Comparison of ENCODE assay signal across 10 mouse cellular contexts in genomic region chr5:122146609-122147008, GRCm38 (mm10). TPM values are rescaled to one million over a fixed set of nuclear protein-coding genes. Genes with fewer than 3 reads are reported as not detected.
DNase-seq lines count a peak whose midpoint lies in the region; ATAC-seq and TF ChIP-seq lines count a peak whose summit lies in the region.
"Had no signal": no experiment of that assay in that cellular context is flagged by ENCODE, and none has a peak within 500 bp of the region (broad histone marks: within the 10 kb centered on the region; RNA-seq: fewer than 3 reads in every experiment).

No protein-coding gene starts in this region.

- no peaks in the 10 kb centered on the region for H3K27me3 ChIP-seq in forebrain, embryonic 12.5 days
- no peaks in the 10 kb centered on the region for H3K27me3 ChIP-seq in forebrain, embryonic 11.5 days (ENCODE audit: control insufficient read depth, insufficient read depth, low read length)
- no peaks in the 10 kb centered on the region for H3K27me3 ChIP-seq in lung, postnatal 0 days (replicated peaks; ENCODE audit: insufficient read depth, low read length)
- no peaks in the 10 kb centered on the region for H3K27me3 ChIP-seq in limb, embryonic 10.5 days (ENCODE audit: low read depth, poor library complexity, severe bottlenecking)
- H3K27me3 ChIP-seq in stomach, embryonic 15.5 days (replicated peaks) = no peaks in the 10 kb centered on the region

- H3K9ac ChIP-seq in forebrain, embryonic 12.5 days = no peak overlapping the region
- H3K9ac ChIP-seq in forebrain, embryonic 11.5 days (ENCODE audit: low read length) = no peak overlapping the region
- H3K9ac ChIP-seq in lung, postnatal 0 days (replicated peaks; ENCODE audit: low read depth) = no peak overlapping the region
- no peak overlapping the region for H3K9ac ChIP-seq in stomach, embryonic 15.5 days

- H3K4me1 ChIP-seq in forebrain, embryonic 12.5 days = no peaks in the 10 kb centered on the region
- H3K4me1 ChIP-seq in forebrain, embryonic 11.5 days (replicated peaks; ENCODE audit: control insufficient read depth, insufficient read depth, low read length) = no peaks in the 10 kb centered on the region
- peaks cover 4% of the 10 kb centered on the region; the same call in 1 of the 2 replicates for H3K4me1 ChIP-seq in lung, postnatal 0 days (ENCODE audit: insufficient read depth, low read depth, low read length)
- peaks cover 29% of the 10 kb centered on the region for H3K4me1 ChIP-seq in limb, embryonic 10.5 days
- H3K4me1 ChIP-seq in stomach, embryonic 15.5 days = peaks cover 12% of the 10 kb centered on the region

- no peaks in the 10 kb centered on the region for H3K36me3 ChIP-seq in forebrain, embryonic 12.5 days (replicated peaks)
- no peaks in the 10 kb centered on the region for H3K36me3 ChIP-seq in forebrain, embryonic 11.5 days (ENCODE audit: control insufficient read depth, insufficient read depth, low read length)
- H3K36me3 ChIP-seq in lung, postnatal 0 days (ENCODE audit: insufficient read depth, low read length) = no peaks in the 10 kb centered on the region
- no peaks in the 10 kb centered on the region for H3K36me3 ChIP-seq in limb, embryonic 10.5 days
- no peaks in the 10 kb centered on the region for H3K36me3 ChIP-seq in stomach, embryonic 15.5 days

- H3K27ac ChIP-seq in forebrain, embryonic 12.5 days = 0 out of 2 replicates have a peak overlapping the region, but pooled peaks have one; percentile 42
- H3K27ac ChIP-seq in forebrain, embryonic 11.5 days (ENCODE audit: low read depth, low read length) = no peak overlapping the region
- H3K27ac ChIP-seq in lung, postnatal 0 days (ENCODE audit: low read length) = peak overlapping the region; percentile 94
- H3K27ac ChIP-seq in limb, embryonic 10.5 days = peak overlapping the region; percentile 87
- H3K27ac ChIP-seq in stomach, embryonic 15.5 days = peak overlapping the region; percentile 90

- DNase-seq in forebrain, embryonic 11.5 days (ENCODE audit: low spot score) = no peak
- DNase-seq in lung, postnatal 0 days (ENCODE audit: low spot score) = no peak
- DNase-seq in lung, postnatal 14 days = no peak
- no peak for DNase-seq in limb, embryonic 10.5 days (ENCODE audit: low spot score)
- DNase-seq in frontal cortex, adult 2 months (ENCODE audit: extremely low spot score in 1 of 2, low spot score in 1 of 2) = no peak
- no peak for DNase-seq in adrenal gland, postnatal 10 days
- DNase-seq: adrenal gland, adult 8-10 months; right cerebral cortex, postnatal 14 days had no signal

- no peak for TF ChIP-seq CTCF in lung, postnatal 0 days (IDR thresholded peaks at IDR 0.05)

- no peak overlapping the region for H3K4me3 ChIP-seq in forebrain, embryonic 12.5 days (replicated peaks)
- H3K4me3 ChIP-seq in forebrain, embryonic 11.5 days (ENCODE audit: low read depth, low read length) = no peak overlapping the region
- no peak overlapping the region for H3K4me3 ChIP-seq in lung, postnatal 0 days (ENCODE audit: low read depth, low read length)
- H3K4me3 ChIP-seq in limb, embryonic 10.5 days = no peak overlapping the region; the same call in 1 of the 2 replicates
- H3K4me3 ChIP-seq in stomach, embryonic 15.5 days (replicated peaks) = no peak overlapping the region

- no peak overlapping the region for H3K4me2 ChIP-seq in forebrain, embryonic 12.5 days
- no peak overlapping the region for H3K4me2 ChIP-seq in forebrain, embryonic 11.5 days (ENCODE audit: low read depth, low read length, severe bottlenecking)
- 0 out of 2 replicates have a peak overlapping the region, but pooled peaks have one; percentile 42 for H3K4me2 ChIP-seq in lung, postnatal 0 days (replicated peaks; ENCODE audit: low read depth, low read length)
- H3K4me2 ChIP-seq in stomach, embryonic 15.5 days = peak overlapping the region; percentile 51; the same call in 1 of the 2 replicates

- no peak for TF ChIP-seq EP300 in lung, postnatal 0 days (IDR thresholded peaks at IDR 0.05)

- no peak for ATAC-seq in forebrain, embryonic 12.5 days (ENCODE audit: low FRiP score)
- no peak for ATAC-seq in forebrain, embryonic 11.5 days (replicated peaks; ENCODE audit: low FRiP score)
- ATAC-seq in lung, postnatal 0 days = no peak
- no peak for ATAC-seq in stomach, embryonic 15.5 days (ENCODE audit: insufficient read depth, low FRiP score, low read depth)

- H3K9me3 ChIP-seq in forebrain, embryonic 12.5 days = no peaks in the 10 kb centered on the region
- H3K9me3 ChIP-seq in forebrain, embryonic 11.5 days (ENCODE audit: control insufficient read depth, low read length) = no peaks in the 10 kb centered on the region; the same call in 1 of the 2 replicates
- no peaks in the 10 kb centered on the region for H3K9me3 ChIP-seq in lung, postnatal 0 days (ENCODE audit: low read length)
- no peaks in the 10 kb centered on the region for H3K9me3 ChIP-seq in limb, embryonic 10.5 days (replicated peaks)
- no peaks in the 10 kb centered on the region for H3K9me3 ChIP-seq in stomach, embryonic 15.5 days

RNA-seq across cellular contexts. Expression of gene Ccdc63, which starts 6.0 kb away (rescaled TPM):
- polyA plus RNA-seq in forebrain, embryonic 12.5 days (2016; fragmentation: Nextera tagmentation; extraction: Ambion mirVana) = not detected in 2 replicates
- polyA plus RNA-seq in forebrain, embryonic 11.5 days (2014; fragmentation: Nextera tagmentation; extraction: Ambion mirVana) = not detected in 2 replicates
- polyA plus RNA-seq in lung, postnatal 0 days (2015; fragmentation: Nextera tagmentation; extraction: Ambion mirVana) = 0.18 TPM in 1 of 2 replicates, not detected in the other
- polyA plus RNA-seq in limb, embryonic 10.5 days (2016; fragmentation: Nextera tagmentation; extraction: Ambion mirVana) = not detected in 2 replicates
- 0.17 TPM in 1 of 2 replicates, not detected in the other for polyA plus RNA-seq in stomach, embryonic 15.5 days (2015; fragmentation: Nextera tagmentation; extraction: Ambion mirVana)
- 0.42 and 1.2 TPM in 2 replicates for polyA plus RNA-seq in frontal cortex, adult 2 months (2012; rRNA removed)
- not detected for total RNA-seq in adrenal gland, postnatal 10 days (2021)

RNA-seq across cellular contexts. Expression of gene Ppp1cc, which starts 11.5 kb away (rescaled TPM):
- 324 and 337 TPM in 2 replicates for polyA plus RNA-seq in forebrain, embryonic 12.5 days (2016; fragmentation: Nextera tagmentation; extraction: Ambion mirVana)
- polyA plus RNA-seq in forebrain, embryonic 11.5 days (2014; fragmentation: Nextera tagmentation; extraction: Ambion mirVana) = 364 and 378 TPM in 2 replicates
- polyA plus RNA-seq in lung, postnatal 0 days (2015; fragmentation: Nextera tagmentation; extraction: Ambion mirVana) = 137 and 150 TPM in 2 replicates
- 373 and 383 TPM in 2 replicates for polyA plus RNA-seq in limb, embryonic 10.5 days (2016; fragmentation: Nextera tagmentation; extraction: Ambion mirVana)
- polyA plus RNA-seq in stomach, embryonic 15.5 days (2015; fragmentation: Nextera tagmentation; extraction: Ambion mirVana) = 224 and 229 TPM in 2 replicates
- polyA plus RNA-seq in frontal cortex, adult 2 months (2012; rRNA removed) = 365 and 386 TPM in 2 replicates
- total RNA-seq in adrenal gland, postnatal 10 days (2021) = 100 to 1,000 TPM; 149 to 173 TPM

RNA-seq across cellular contexts. Expression of gene Myl2, which starts 45.9 kb away (rescaled TPM):
- polyA plus RNA-seq in forebrain, embryonic 12.5 days (2016; fragmentation: Nextera tagmentation; extraction: Ambion mirVana) = 1.5 and 2.5 TPM in 2 replicates
- not detected in 2 replicates for polyA plus RNA-seq in forebrain, embryonic 11.5 days (2014; fragmentation: Nextera tagmentation; extraction: Ambion mirVana)
- polyA plus RNA-seq in lung, postnatal 0 days (2015; fragmentation: Nextera tagmentation; extraction: Ambion mirVana) = 2.8 and 3.5 TPM in 2 replicates
- 3.1 TPM in 2 replicates for polyA plus RNA-seq in limb, embryonic 10.5 days (2016; fragmentation: Nextera tagmentation; extraction: Ambion mirVana)
- polyA plus RNA-seq in stomach, embryonic 15.5 days (2015; fragmentation: Nextera tagmentation; extraction: Ambion mirVana) = 4.6 and 12.9 TPM in 2 replicates
- 1.8 TPM in 2 replicates for polyA plus RNA-seq in frontal cortex, adult 2 months (2012; rRNA removed)
- 100 to 1,000 TPM in 1 of 2 experiments, 10 to 100 TPM in 1; 25.5 to 182 TPM for total RNA-seq in adrenal gland, postnatal 10 days (2021)
- total RNA-seq: adrenal gland, adult 8-10 months had no signal

RNA-seq across cellular contexts. Expression of gene Hvcn1, which starts 60.0 kb away (rescaled TPM):
- polyA plus RNA-seq in forebrain, embryonic 12.5 days (2016; fragmentation: Nextera tagmentation; extraction: Ambion mirVana) = 7.5 and 8.4 TPM in 2 replicates
- polyA plus RNA-seq in forebrain, embryonic 11.5 days (2014; fragmentation: Nextera tagmentation; extraction: Ambion mirVana) = 8.6 and 11.1 TPM in 2 replicates
- 3.7 and 3.9 TPM in 2 replicates for polyA plus RNA-seq in lung, postnatal 0 days (2015; fragmentation: Nextera tagmentation; extraction: Ambion mirVana)
- polyA plus RNA-seq in limb, embryonic 10.5 days (2016; fragmentation: Nextera tagmentation; extraction: Ambion mirVana) = 9.6 and 11.8 TPM in 2 replicates
- polyA plus RNA-seq in stomach, embryonic 15.5 days (2015; fragmentation: Nextera tagmentation; extraction: Ambion mirVana) = 6.1 and 6.2 TPM in 2 replicates
- polyA plus RNA-seq in frontal cortex, adult 2 months (2012; rRNA removed) = 3.4 and 5.9 TPM in 2 replicates
- total RNA-seq in adrenal gland, postnatal 10 days (2021) = 1 to 10 TPM; 5.8 to 6.6 TPM

Comparison
In these comparisons a context has a peak if more than half of its experiments do, and no peak if none do; other contexts are left out.
1. H3K4me2 ChIP-seq: peak in lung, postnatal 0 days (single experiment) and stomach, embryonic 15.5 days (single experiment); none in forebrain, embryonic 12.5 days (single experiment) and forebrain, embryonic 11.5 days (single experiment).